In genomic region chr4:82287454-82287853, GRCm38 (mm10) we compare ENCODE assay signal across 21 mouse cellular contexts.
DNase-seq lines count a peak whose midpoint lies in the region; ATAC-seq and TF ChIP-seq lines count a peak whose summit lies in the region.
"Had no signal": no experiment of that assay in that cellular context is flagged by ENCODE, and none has a peak within 500 bp of the region (broad histone marks: within the 10 kb centered on the region; RNA-seq: fewer than 3 reads in every experiment).

No protein-coding gene starts in this region.

- no peak overlapping the region for H3K27ac ChIP-seq in forebrain, embryonic 13.5 days
- no peak overlapping the region for H3K27ac ChIP-seq in forebrain, embryonic 16.5 days (ENCODE audit: low read length)
- no peak overlapping the region for H3K27ac ChIP-seq in intestine, embryonic 14.5 days (ENCODE audit: low read depth)
- no peak overlapping the region for H3K27ac ChIP-seq in intestine, embryonic 16.5 days (ENCODE audit: low read length)
- H3K27ac ChIP-seq in intestine, postnatal 0 days (ENCODE audit: low read depth, low read length) = no peak overlapping the region
- H3K27ac ChIP-seq: embryonic facial prominence, embryonic 12.5 days; embryonic facial prominence, embryonic 15.5 days; forebrain, embryonic 12.5 days; hindbrain, embryonic 12.5 days; hindbrain, embryonic 15.5 days had no signal

- H3K4me1 ChIP-seq in forebrain, embryonic 13.5 days = peaks cover 4% of the 10 kb centered on the region; the same call in 1 of the 2 replicates
- H3K4me1 ChIP-seq in forebrain, embryonic 16.5 days (replicated peaks; ENCODE audit: control insufficient read depth, insufficient read depth, low read length) = 0 out of 2 replicates have a peak, but pooled peaks cover 2% of the 10 kb centered on the region
- H3K4me1 ChIP-seq in intestine, embryonic 14.5 days (replicated peaks; ENCODE audit: control insufficient read depth, insufficient read depth, low read length) = no peaks in the 10 kb centered on the region
- H3K4me1 ChIP-seq in intestine, embryonic 16.5 days (ENCODE audit: control insufficient read depth, insufficient read depth, low read length) = 0 out of 2 replicates have a peak, but pooled peaks cover 3% of the 10 kb centered on the region
- H3K4me1 ChIP-seq in intestine, postnatal 0 days (replicated peaks; ENCODE audit: control insufficient read depth, insufficient read depth, low read length) = no peaks in the 10 kb centered on the region
- H3K4me1 ChIP-seq: hindbrain, embryonic 15.5 days had no signal

- WGBS in forebrain, embryonic 13.5 days = 91% methylated on average over 2 of the region's 2 CpGs
- WGBS in forebrain, embryonic 16.5 days = 81% methylated on average over 2 of the region's 2 CpGs
- 80% methylated on average over 2 of the region's 2 CpGs for WGBS in intestine, embryonic 14.5 days
- WGBS in intestine, embryonic 16.5 days = 93% methylated on average over 2 of the region's 2 CpGs
- 72% methylated on average over 2 of the region's 2 CpGs for WGBS in intestine, postnatal 0 days

- H3K4me3 ChIP-seq in forebrain, embryonic 13.5 days = no peak overlapping the region
- H3K4me3 ChIP-seq in forebrain, embryonic 16.5 days (replicated peaks; ENCODE audit: low read length) = no peak overlapping the region
- no peak overlapping the region for H3K4me3 ChIP-seq in intestine, embryonic 14.5 days (ENCODE audit: low read depth, low read length)
- H3K4me3 ChIP-seq in intestine, embryonic 16.5 days (ENCODE audit: low read length) = no peak overlapping the region
- H3K4me3 ChIP-seq in intestine, postnatal 0 days (ENCODE audit: low read depth, low read length) = no peak overlapping the region
- H3K4me3 ChIP-seq: embryonic facial prominence, embryonic 12.5 days; embryonic facial prominence, embryonic 15.5 days; forebrain, embryonic 12.5 days; hindbrain, embryonic 12.5 days; hindbrain, embryonic 15.5 days had no signal

- no peak overlapping the region for H3K9ac ChIP-seq in forebrain, embryonic 13.5 days
- no peak overlapping the region for H3K9ac ChIP-seq in forebrain, embryonic 16.5 days (replicated peaks; ENCODE audit: low read depth, low read length)
- no peak overlapping the region for H3K9ac ChIP-seq in intestine, embryonic 14.5 days (ENCODE audit: low read length)
- no peak overlapping the region for H3K9ac ChIP-seq in intestine, embryonic 16.5 days (ENCODE audit: low read depth, low read length)
- H3K9ac ChIP-seq in intestine, postnatal 0 days (ENCODE audit: low read depth, low read length) = no peak overlapping the region
- H3K9ac ChIP-seq: embryonic facial prominence, embryonic 12.5 days; embryonic facial prominence, embryonic 15.5 days; forebrain, embryonic 12.5 days; hindbrain, embryonic 12.5 days; hindbrain, embryonic 15.5 days had no signal

- H3K9me3 ChIP-seq in forebrain, embryonic 13.5 days (replicated peaks) = no peaks in the 10 kb centered on the region
- H3K9me3 ChIP-seq in forebrain, embryonic 16.5 days (ENCODE audit: control insufficient read depth, low read length) = no peaks in the 10 kb centered on the region
- H3K9me3 ChIP-seq in intestine, embryonic 14.5 days (ENCODE audit: control insufficient read depth, low read length) = no peaks in the 10 kb centered on the region
- H3K9me3 ChIP-seq in intestine, embryonic 16.5 days (ENCODE audit: control insufficient read depth, low read length) = no peaks in the 10 kb centered on the region
- H3K9me3 ChIP-seq in intestine, postnatal 0 days (ENCODE audit: control insufficient read depth) = no peaks in the 10 kb centered on the region
- H3K9me3 ChIP-seq: embryonic facial prominence, embryonic 12.5 days; embryonic facial prominence, embryonic 15.5 days; forebrain, embryonic 12.5 days; hindbrain, embryonic 12.5 days; hindbrain, embryonic 15.5 days had no signal

- 0 out of 2 replicates have a peak, but pooled peaks cover 7% of the 10 kb centered on the region for H3K36me3 ChIP-seq in forebrain, embryonic 13.5 days (ENCODE audit: poor library complexity, severe bottlenecking)
- H3K36me3 ChIP-seq in forebrain, embryonic 16.5 days (ENCODE audit: control insufficient read depth, insufficient read depth) = no peaks in the 10 kb centered on the region
- H3K36me3 ChIP-seq in intestine, embryonic 14.5 days (ENCODE audit: control insufficient read depth, insufficient read depth, low read length) = 0 out of 2 replicates have a peak, but pooled peaks cover 2% of the 10 kb centered on the region
- H3K36me3 ChIP-seq in intestine, embryonic 16.5 days (ENCODE audit: control insufficient read depth, insufficient read depth, low read length) = no peaks in the 10 kb centered on the region
- H3K36me3 ChIP-seq in intestine, postnatal 0 days (ENCODE audit: control insufficient read depth, insufficient read depth) = no peaks in the 10 kb centered on the region
- H3K36me3 ChIP-seq: embryonic facial prominence, embryonic 15.5 days; forebrain, embryonic 12.5 days; G1E; hindbrain, embryonic 12.5 days; hindbrain, embryonic 15.5 days had no signal

- ATAC-seq in forebrain, embryonic 13.5 days = 0 out of 2 replicates have a peak, but pooled peaks have one; percentile 25
- ATAC-seq in forebrain, embryonic 16.5 days = no peak
- no peak for ATAC-seq in intestine, embryonic 14.5 days (replicated peaks; ENCODE audit: low FRiP score, low TSS enrichment, low read depth)
- no peak for ATAC-seq in intestine, embryonic 16.5 days
- ATAC-seq in intestine, postnatal 0 days = peak; percentile 85
- ATAC-seq: Patski had no signal

- DNase-seq in intestine, embryonic 14.5 days (ENCODE audit: low spot score) = peak; percentile 48
- no peak for DNase-seq in cerebellum, postnatal 14 days
- DNase-seq: adrenal gland, postnatal 10 days; adrenal gland, postnatal 36 days; cerebellum, adult 18-20 months; cerebellum, adult 9-10 months; cerebellum, postnatal 25 days; gastrocnemius, postnatal 25 days; kidney, adult 11 months had no signal

- H3K27me3 ChIP-seq in forebrain, embryonic 13.5 days = no peaks in the 10 kb centered on the region
- no peaks in the 10 kb centered on the region for H3K27me3 ChIP-seq in forebrain, embryonic 16.5 days (replicated peaks; ENCODE audit: control insufficient read depth, insufficient read depth, low read length)
- H3K27me3 ChIP-seq in intestine, embryonic 14.5 days (replicated peaks; ENCODE audit: control insufficient read depth, insufficient read depth, low read length) = no peaks in the 10 kb centered on the region
- H3K27me3 ChIP-seq in intestine, embryonic 16.5 days (replicated peaks; ENCODE audit: control insufficient read depth, insufficient read depth, low read length) = no peaks in the 10 kb centered on the region
- no peaks in the 10 kb centered on the region for H3K27me3 ChIP-seq in intestine, postnatal 0 days (replicated peaks; ENCODE audit: control insufficient read depth, insufficient read depth, low read length)
- H3K27me3 ChIP-seq: embryonic facial prominence, embryonic 12.5 days; embryonic facial prominence, embryonic 15.5 days; forebrain, embryonic 12.5 days; hindbrain, embryonic 12.5 days; hindbrain, embryonic 15.5 days; Patski had no signal

- H3K4me2 ChIP-seq in forebrain, embryonic 13.5 days = no peak overlapping the region
- H3K4me2 ChIP-seq in forebrain, embryonic 16.5 days (ENCODE audit: low read length) = no peak overlapping the region
- H3K4me2 ChIP-seq in intestine, embryonic 14.5 days (ENCODE audit: low read length) = no peak overlapping the region
- H3K4me2 ChIP-seq in intestine, embryonic 16.5 days (ENCODE audit: low read depth, low read length) = no peak overlapping the region
- no peak overlapping the region for H3K4me2 ChIP-seq in intestine, postnatal 0 days (replicated peaks; ENCODE audit: low read depth)
- H3K4me2 ChIP-seq: embryonic facial prominence, embryonic 12.5 days; embryonic facial prominence, embryonic 15.5 days; forebrain, embryonic 12.5 days; heart, embryonic 11.5 days; hindbrain, embryonic 12.5 days; hindbrain, embryonic 15.5 days had no signal

- no peak for TF ChIP-seq CTCF in intestine, postnatal 0 days (IDR thresholded peaks at IDR 0.05; ENCODE audit: low read depth)

Comparison
In these comparisons a context has a peak if more than half of its experiments do, and no peak if none do; other contexts are left out.
1. ATAC-seq: peak in forebrain, embryonic 13.5 days (single experiment) and intestine, postnatal 0 days (single experiment); none in forebrain, embryonic 16.5 days (single experiment), intestine, embryonic 14.5 days (single experiment) and intestine, embryonic 16.5 days (single experiment).